ENCODE assay signal across 8 mouse cellular contexts in the genomic region with DNA sequence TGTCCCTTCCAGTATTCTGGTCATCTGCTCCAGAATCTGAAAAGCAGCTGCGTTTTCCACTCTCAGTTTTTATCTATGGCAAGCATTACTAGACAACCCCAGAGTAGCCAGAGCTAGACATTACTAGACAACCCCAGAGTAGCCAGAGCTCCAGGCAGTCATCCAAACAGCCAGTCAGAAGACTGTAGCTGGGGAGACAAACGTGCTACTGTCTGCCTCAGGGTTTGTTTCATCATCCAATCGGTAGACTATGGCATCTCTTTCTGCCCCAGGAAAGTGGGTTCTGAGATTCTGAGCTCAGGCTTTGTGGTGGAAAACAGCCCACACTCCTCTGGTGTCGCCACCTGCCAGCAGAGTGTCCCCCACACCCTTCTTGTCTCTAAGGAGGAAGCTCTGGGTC. TPM values are rescaled to one million over a fixed set of nuclear protein-coding genes. Genes with fewer than 3 reads are reported as not detected.
DNase-seq lines count a peak whose midpoint lies in the region; ATAC-seq lines count a peak whose summit lies in the region.

No protein-coding gene starts in this region.

- intact Hi-C loops in gastrocnemius, postnatal 14 days (cut with DNase I; ENCODE audit: low total_unique reads): no loop called here

- no peak for DNase-seq in forebrain, embryonic 11.5 days (ENCODE audit: low spot score)
- no peak for DNase-seq in forebrain, embryonic 10.5 days (ENCODE audit: extremely low spot score, low spot score)
- peak; percentile 30 to 68 for DNase-seq in cerebellum, postnatal 25 days
- peak; percentile 56 for DNase-seq in gastrocnemius, postnatal 14 days
- DNase-seq in left cerebral cortex, adult 9 months (ENCODE audit: low spot score in 2 of 2): peak; percentile 42 to 80

- no peaks in the 10 kb centered on the region for H3K27me3 ChIP-seq in forebrain, embryonic 11.5 days (ENCODE audit: control insufficient read depth, insufficient read depth, low read length)
- H3K27me3 ChIP-seq in forebrain, embryonic 10.5 days (ENCODE audit: poor library complexity, severe bottlenecking): no peaks in the 10 kb centered on the region
- H3K27me3 ChIP-seq in midbrain, embryonic 16.5 days (ENCODE audit: control insufficient read depth, insufficient read depth, low read depth, low read length): no peaks in the 10 kb centered on the region
- H3K27me3 ChIP-seq in stomach, embryonic 16.5 days (ENCODE audit: control insufficient read depth, insufficient read depth, low read length): no peaks in the 10 kb centered on the region

- H3K4me2 ChIP-seq in forebrain, embryonic 11.5 days (ENCODE audit: low read depth, low read length, severe bottlenecking): no peak overlapping the region
- H3K4me2 ChIP-seq in midbrain, embryonic 16.5 days (ENCODE audit: low read length): peak overlapping the region; percentile 38
- peak overlapping the region; percentile 35 for H3K4me2 ChIP-seq in stomach, embryonic 16.5 days (ENCODE audit: low read depth, low read length)

- no peak overlapping the region for H3K27ac ChIP-seq in forebrain, embryonic 11.5 days (ENCODE audit: low read depth, low read length)
- no peak overlapping the region for H3K27ac ChIP-seq in forebrain, embryonic 10.5 days
- peak overlapping the region; percentile 36; the same call in 1 of the 2 replicates for H3K27ac ChIP-seq in midbrain, embryonic 16.5 days (ENCODE audit: low read length)
- H3K27ac ChIP-seq in stomach, embryonic 16.5 days (ENCODE audit: low read length): no peak overlapping the region

- H3K4me3 ChIP-seq in forebrain, embryonic 11.5 days (ENCODE audit: low read depth, low read length): no peak overlapping the region
- H3K4me3 ChIP-seq in forebrain, embryonic 10.5 days: no peak overlapping the region
- peak overlapping the region; percentile 27 for H3K4me3 ChIP-seq in midbrain, embryonic 16.5 days (ENCODE audit: low read depth, low read length)
- H3K4me3 ChIP-seq in stomach, embryonic 16.5 days (replicated peaks; ENCODE audit: low read length): peak overlapping the region; percentile 31

- H3K36me3 ChIP-seq in forebrain, embryonic 11.5 days (ENCODE audit: control insufficient read depth, insufficient read depth, low read length): no peaks in the 10 kb centered on the region
- H3K36me3 ChIP-seq in forebrain, embryonic 10.5 days (replicated peaks): no peaks in the 10 kb centered on the region
- no peaks in the 10 kb centered on the region for H3K36me3 ChIP-seq in midbrain, embryonic 16.5 days (ENCODE audit: control insufficient read depth, insufficient read depth, low read length)
- H3K36me3 ChIP-seq in stomach, embryonic 16.5 days (ENCODE audit: control insufficient read depth, insufficient read depth, low read length): no peaks in the 10 kb centered on the region

- peak; percentile 49; the same call in 1 of the 2 replicates for ATAC-seq in forebrain, embryonic 11.5 days (replicated peaks; ENCODE audit: low FRiP score)
- peak; percentile 70 for ATAC-seq in inflammation-experienced regulatory T-cells, adult 6 months
- peak; percentile 76 for ATAC-seq in midbrain, embryonic 16.5 days
- 0 out of 2 replicates have a peak, but pooled peaks have one; percentile 59 for ATAC-seq in stomach, embryonic 16.5 days (ENCODE audit: insufficient read depth, low FRiP score)

- no peaks in the 10 kb centered on the region for H3K4me1 ChIP-seq in forebrain, embryonic 11.5 days (replicated peaks; ENCODE audit: control insufficient read depth, insufficient read depth, low read length)
- H3K4me1 ChIP-seq in forebrain, embryonic 10.5 days: no peaks in the 10 kb centered on the region
- no peaks in the 10 kb centered on the region for H3K4me1 ChIP-seq in midbrain, embryonic 16.5 days (ENCODE audit: control insufficient read depth, insufficient read depth, low read length)
- H3K4me1 ChIP-seq in stomach, embryonic 16.5 days (ENCODE audit: control insufficient read depth, insufficient read depth, low read length): no peaks in the 10 kb centered on the region

- no peaks in the 10 kb centered on the region for H3K9me3 ChIP-seq in forebrain, embryonic 11.5 days (ENCODE audit: control insufficient read depth, low read length)
- H3K9me3 ChIP-seq in forebrain, embryonic 10.5 days: no peaks in the 10 kb centered on the region
- H3K9me3 ChIP-seq in midbrain, embryonic 16.5 days (replicated peaks; ENCODE audit: control insufficient read depth, low read length, poor library complexity, severe bottlenecking): no peaks in the 10 kb centered on the region
- H3K9me3 ChIP-seq in stomach, embryonic 16.5 days (replicated peaks; ENCODE audit: control insufficient read depth, low read length): no peaks in the 10 kb centered on the region

- 44% methylated on average over 4 of the region's 4 CpGs for WGBS in forebrain, embryonic 11.5 days
- 47% methylated on average over 4 of the region's 4 CpGs for WGBS in forebrain, embryonic 10.5 days
- whole genome bisulfite sequencing in midbrain, embryonic 16.5 days: 26% methylated on average over 4 of the region's 4 CpGs
- 30% methylated on average over 4 of the region's 4 CpGs for WGBS in stomach, embryonic 16.5 days

- no peak overlapping the region for H3K9ac ChIP-seq in forebrain, embryonic 11.5 days (ENCODE audit: low read length)
- peak overlapping the region; percentile 28; the same call in 1 of the 2 replicates for H3K9ac ChIP-seq in midbrain, embryonic 16.5 days (ENCODE audit: low read depth, low read length)
- H3K9ac ChIP-seq in stomach, embryonic 16.5 days (ENCODE audit: low read length): peak overlapping the region; percentile 55

RNA-seq across cellular contexts. Expression of gene Serpina12, which starts 23.3 kb away (rescaled TPM):
- not detected in 2 replicates for polyA plus RNA-seq in forebrain, embryonic 11.5 days (2014; fragmentation: Nextera tagmentation; extraction: Ambion mirVana)
- polyA plus RNA-seq in forebrain, embryonic 10.5 days (2016; fragmentation: Nextera tagmentation; extraction: Ambion mirVana): not detected in 2 replicates
- not detected for total RNA-seq in gastrocnemius, postnatal 14 days (2021)
- polyA plus RNA-seq in inflammation-experienced regulatory T-cells, adult 6 months (2017; shearing (Covaris generic)): under 1 TPM in 2 of 3 experiments, not detected in 1; 0.09 to 0.25 TPM
- not detected in 2 replicates for polyA plus RNA-seq in midbrain, embryonic 16.5 days (2015; fragmentation: Nextera tagmentation; extraction: Ambion mirVana)
- polyA plus RNA-seq in stomach, embryonic 16.5 days (2015; fragmentation: Nextera tagmentation; extraction: Ambion mirVana): not detected in 2 replicates

RNA-seq across cellular contexts. Expression of gene Serpina5, which starts 33.4 kb away (rescaled TPM):
- not detected in 2 replicates for polyA plus RNA-seq in forebrain, embryonic 11.5 days (2014; fragmentation: Nextera tagmentation; extraction: Ambion mirVana)
- polyA plus RNA-seq in forebrain, embryonic 10.5 days (2016; fragmentation: Nextera tagmentation; extraction: Ambion mirVana): not detected in 2 replicates
- not detected for total RNA-seq in gastrocnemius, postnatal 14 days (2021)
- polyA plus RNA-seq in inflammation-experienced regulatory T-cells, adult 6 months (2017; shearing (Covaris generic)): not detected
- polyA plus RNA-seq in midbrain, embryonic 16.5 days (2015; fragmentation: Nextera tagmentation; extraction: Ambion mirVana): not detected in 2 replicates
- polyA plus RNA-seq in stomach, embryonic 16.5 days (2015; fragmentation: Nextera tagmentation; extraction: Ambion mirVana): not detected in 2 replicates

RNA-seq across cellular contexts. Expression of gene Serpina3a, which starts 45.0 kb away (rescaled TPM):
- not detected in 2 replicates for polyA plus RNA-seq in forebrain, embryonic 11.5 days (2014; fragmentation: Nextera tagmentation; extraction: Ambion mirVana)
- polyA plus RNA-seq in forebrain, embryonic 10.5 days (2016; fragmentation: Nextera tagmentation; extraction: Ambion mirVana): not detected in 2 replicates
- not detected for total RNA-seq in gastrocnemius, postnatal 14 days (2021)
- polyA plus RNA-seq in inflammation-experienced regulatory T-cells, adult 6 months (2017; shearing (Covaris generic)): not detected
- not detected in 2 replicates for polyA plus RNA-seq in midbrain, embryonic 16.5 days (2015; fragmentation: Nextera tagmentation; extraction: Ambion mirVana)
- polyA plus RNA-seq in stomach, embryonic 16.5 days (2015; fragmentation: Nextera tagmentation; extraction: Ambion mirVana): not detected in 2 replicates

RNA-seq across cellular contexts. Expression of gene Serpina9, which starts 54.0 kb away (rescaled TPM):
- polyA plus RNA-seq in forebrain, embryonic 11.5 days (2014; fragmentation: Nextera tagmentation; extraction: Ambion mirVana): not detected in 2 replicates
- polyA plus RNA-seq in forebrain, embryonic 10.5 days (2016; fragmentation: Nextera tagmentation; extraction: Ambion mirVana): not detected in 2 replicates
- total RNA-seq in gastrocnemius, postnatal 14 days (2021): not detected
- polyA plus RNA-seq in inflammation-experienced regulatory T-cells, adult 6 months (2017; shearing (Covaris generic)): 10 to 100 TPM in 2 of 3 experiments, 1 to 10 TPM in 1; 5.2 to 13.1 (median 10.3) TPM
- polyA plus RNA-seq in midbrain, embryonic 16.5 days (2015; fragmentation: Nextera tagmentation; extraction: Ambion mirVana): 0.05 TPM in 1 of 2 replicates, not detected in the other
- polyA plus RNA-seq in stomach, embryonic 16.5 days (2015; fragmentation: Nextera tagmentation; extraction: Ambion mirVana): 0.05 TPM in 1 of 2 replicates, not detected in the other

Comparison
In these comparisons a context has a peak if more than half of its experiments do, and no peak if none do; other contexts are left out.
1. DNase-seq: peak in cerebellum, postnatal 25 days (2 of 2), gastrocnemius, postnatal 14 days (single experiment) and left cerebral cortex, adult 9 months (2 of 2); none in forebrain, embryonic 11.5 days (single experiment) and forebrain, embryonic 10.5 days (single experiment).
2. H3K4me3 ChIP-seq: peak in midbrain, embryonic 16.5 days (single experiment) and stomach, embryonic 16.5 days (single experiment); none in forebrain, embryonic 11.5 days (single experiment) and forebrain, embryonic 10.5 days (single experiment).
3. Peak in every context shown above with its lines, with median percentiles within 50 percentile points of each other: ATAC-seq.